Mouse (Mus musculus) kidney, postnatal 25 days (tissue): ENCODE results near the gene Pbld1.

Experiments used
- DNase-seq, 2 experiments: peaks; one replicate each; pipeline ENCODE4 v3.0.0; 2021; ENCODE audit warnings: mixed read lengths in 2 of 2

The Pbld1 gene

DNA sequence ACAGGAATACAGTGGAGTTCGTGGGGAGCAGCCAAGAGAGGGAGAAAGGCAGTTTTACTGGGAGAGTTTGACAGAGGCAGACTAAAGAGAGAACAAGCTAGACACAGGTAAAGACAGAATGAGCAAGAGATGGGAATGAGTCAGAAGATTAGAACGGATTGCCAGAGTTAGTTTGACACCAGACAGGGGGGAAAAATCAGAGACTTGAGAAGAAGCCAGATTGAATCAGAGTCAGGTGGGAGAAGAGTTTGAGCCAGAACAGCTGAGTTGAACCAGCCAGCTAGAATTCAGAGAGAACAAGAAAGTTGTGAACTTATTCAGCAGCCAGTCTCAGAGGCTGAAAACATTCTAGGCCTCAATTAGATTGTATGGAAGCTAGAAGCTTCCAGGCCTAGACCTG is at the start of gene Pbld1:
TSS of gene Pbld1 (plus strand) at position 301 of the 400 bp plus-strand sequence.
- no peak for DNase-seq

DNA sequence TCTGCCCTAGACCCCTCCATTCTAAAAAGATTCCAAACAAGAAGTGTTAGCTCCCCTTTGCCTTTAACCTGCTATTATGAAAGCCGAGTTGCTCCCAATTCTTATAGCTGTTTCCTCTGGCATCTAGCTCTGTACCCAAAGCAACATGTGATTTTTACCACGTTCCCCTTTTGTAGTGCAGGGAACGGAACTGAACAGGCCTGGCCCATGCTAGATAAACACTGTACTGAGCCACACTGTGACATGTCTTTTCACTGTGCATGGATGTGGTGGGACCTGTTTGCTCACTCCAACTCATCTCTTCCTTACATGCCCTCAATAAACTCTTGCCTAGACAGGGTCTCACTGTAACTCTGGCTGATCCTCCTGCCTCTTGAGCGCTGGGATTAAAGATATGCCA is 49.7 kb upstream of the Pbld1 start:
- no peak for DNase-seq

DNA sequence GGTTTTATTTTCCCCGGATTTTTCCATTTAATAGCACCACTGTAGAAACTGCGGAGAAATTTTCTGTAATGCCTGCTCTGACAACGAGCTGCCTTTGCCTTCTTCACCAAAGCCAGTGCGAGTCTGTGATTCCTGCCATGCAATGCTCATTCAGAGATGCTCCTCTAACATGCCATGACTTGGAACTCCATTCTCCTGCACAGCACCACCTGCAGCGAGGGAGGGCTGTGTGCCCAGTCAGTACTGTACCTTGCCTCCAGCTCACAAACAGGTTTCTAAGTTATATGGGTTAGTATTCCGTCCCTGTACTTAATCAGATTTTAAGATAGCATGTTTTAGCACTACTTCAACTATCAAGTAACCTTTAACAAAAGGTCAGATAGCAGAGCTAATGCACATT is 48.4 kb upstream of the Pbld1 start:
- no peak for DNase-seq

DNA sequence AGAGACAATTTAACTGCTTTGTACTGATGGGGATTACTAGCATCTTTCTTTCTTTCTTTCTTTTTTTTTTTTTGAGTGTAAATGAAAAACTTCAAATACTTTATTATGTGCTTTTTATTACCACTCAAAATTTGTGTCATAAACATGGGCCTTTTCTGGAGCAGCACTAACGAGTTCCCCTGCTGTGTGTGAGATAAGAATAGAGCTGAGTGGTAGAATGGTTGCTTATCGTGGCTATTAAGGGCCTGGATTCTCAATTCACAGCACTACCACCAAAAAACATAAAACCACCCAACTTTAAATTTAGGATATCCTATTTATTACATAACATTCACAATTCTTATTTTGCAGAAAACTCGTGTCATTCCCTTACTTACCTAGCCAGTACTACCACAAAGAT is 46.5 kb upstream of the Pbld1 start:
- no peak for DNase-seq

DNA sequence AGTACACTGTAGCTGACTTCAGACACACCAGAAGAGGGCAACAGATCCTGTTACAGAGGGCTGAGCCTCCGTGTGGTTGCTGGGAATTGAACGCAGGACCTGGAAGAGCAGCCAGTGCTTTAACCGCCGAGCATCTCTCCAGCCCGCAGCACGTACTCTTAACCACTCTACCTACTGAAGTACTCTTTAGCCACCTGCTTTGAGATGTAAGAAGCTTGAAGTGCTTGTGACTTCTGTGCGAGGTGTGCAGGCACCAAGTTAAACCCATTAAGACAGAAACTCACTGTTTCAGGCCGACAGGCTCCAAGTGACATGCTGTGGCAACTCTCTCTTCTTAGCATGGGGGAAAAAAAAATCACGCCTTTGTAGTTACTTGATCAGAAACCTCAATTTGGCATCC is 45.8 kb upstream of the Pbld1 start:
- no peak for DNase-seq

DNA sequence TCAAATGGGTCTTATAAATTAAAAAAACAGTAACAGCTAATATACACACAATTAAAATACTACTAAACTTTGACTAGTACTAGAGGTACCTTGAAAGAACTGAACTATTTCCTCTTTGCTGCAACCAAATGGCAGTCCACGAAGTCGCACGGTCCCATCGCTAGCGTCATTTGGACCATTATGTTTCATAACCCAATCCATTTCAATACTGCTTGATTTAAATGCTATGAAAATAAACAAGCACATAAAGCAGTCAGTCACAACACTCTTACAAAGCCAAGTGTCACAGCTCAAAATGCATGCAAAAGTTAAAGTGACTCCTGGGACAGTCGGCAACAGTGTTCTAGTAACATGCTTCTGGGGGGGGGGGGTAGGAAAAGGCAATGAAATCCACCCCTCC is 40.7 kb upstream of the Pbld1 start:
- DNase-seq, result no peak

DNA sequence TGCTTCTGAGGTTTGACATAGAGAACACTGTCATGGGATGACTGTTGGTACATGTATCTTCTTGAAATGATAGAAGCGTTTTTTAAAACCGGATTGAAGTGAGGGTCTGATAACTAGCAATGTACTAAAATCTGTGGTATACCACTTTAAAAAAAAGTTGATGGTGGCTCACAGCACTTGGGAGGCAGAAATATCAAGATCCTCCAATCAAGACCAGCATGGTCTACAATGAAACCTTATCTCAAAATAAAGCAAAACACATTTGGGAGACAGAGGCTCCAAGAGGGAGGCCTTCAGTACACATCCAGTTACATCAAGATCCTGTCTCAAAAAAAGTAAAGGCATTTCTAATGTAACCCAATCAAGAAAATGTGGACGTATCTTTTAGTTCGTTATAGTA is 38.3 kb upstream of the Pbld1 start:
- no peak for DNase-seq

DNA sequence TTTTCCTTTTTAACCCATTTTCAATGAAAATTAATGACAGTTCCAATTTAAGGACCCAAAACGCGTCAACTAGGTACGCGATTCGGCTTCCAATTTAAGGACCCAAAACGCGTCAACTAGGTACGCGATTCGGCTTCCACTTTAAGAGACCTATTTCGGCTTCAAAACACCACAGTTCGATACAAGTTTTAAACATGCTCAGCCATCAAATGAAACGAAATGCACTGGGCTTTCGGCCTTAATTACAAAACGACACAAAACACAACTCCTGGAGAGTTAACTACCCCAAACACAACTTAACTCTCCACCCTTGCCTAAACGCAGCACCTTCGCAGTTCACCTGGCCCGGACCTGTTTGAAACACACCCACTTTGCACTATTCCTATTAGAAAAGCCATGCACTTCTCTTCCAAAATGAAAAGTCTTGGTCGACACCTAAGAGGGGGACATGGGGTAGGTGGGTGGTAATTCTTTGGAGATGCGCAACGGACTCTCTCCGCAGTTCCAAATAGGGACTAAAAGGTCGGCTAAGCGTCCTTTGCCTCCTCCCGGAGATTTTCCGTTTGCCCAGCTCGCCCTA is 37.3 kb upstream of the Pbld1 start:
- no peak for DNase-seq

DNA sequence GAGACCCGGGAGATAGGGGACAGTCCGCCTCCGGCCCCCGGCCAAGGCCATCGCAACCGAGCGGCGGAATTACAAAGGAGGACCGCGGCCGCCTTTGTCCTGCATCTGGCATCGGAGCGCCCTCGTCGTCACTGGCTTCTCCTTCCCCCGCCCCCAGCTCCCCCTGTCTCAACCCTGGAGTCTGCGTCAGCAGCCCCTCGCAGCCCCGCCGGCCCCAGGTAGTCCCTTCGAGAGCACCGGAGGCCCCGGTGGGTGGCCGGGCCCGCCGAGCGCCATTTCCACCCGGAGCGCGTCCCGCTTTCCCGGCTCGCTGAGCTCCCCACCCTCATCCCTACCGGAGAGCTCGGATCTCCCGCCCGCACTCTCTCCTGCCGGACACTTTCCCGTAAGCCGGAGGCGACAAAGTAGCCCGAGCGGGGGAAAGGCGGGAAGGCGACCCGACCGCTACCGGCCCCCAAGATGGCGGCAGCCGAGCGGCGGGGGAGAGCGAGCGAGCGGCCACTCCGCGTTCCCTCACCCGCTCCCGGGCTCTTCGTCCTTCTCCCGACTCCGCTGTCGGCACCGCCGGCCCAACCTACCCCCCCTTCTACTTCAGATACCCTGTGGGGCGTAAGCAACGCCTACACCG is 36.7 kb upstream of the Pbld1 start:
- peak; percentile 70 to 83 for DNase-seq

DNA sequence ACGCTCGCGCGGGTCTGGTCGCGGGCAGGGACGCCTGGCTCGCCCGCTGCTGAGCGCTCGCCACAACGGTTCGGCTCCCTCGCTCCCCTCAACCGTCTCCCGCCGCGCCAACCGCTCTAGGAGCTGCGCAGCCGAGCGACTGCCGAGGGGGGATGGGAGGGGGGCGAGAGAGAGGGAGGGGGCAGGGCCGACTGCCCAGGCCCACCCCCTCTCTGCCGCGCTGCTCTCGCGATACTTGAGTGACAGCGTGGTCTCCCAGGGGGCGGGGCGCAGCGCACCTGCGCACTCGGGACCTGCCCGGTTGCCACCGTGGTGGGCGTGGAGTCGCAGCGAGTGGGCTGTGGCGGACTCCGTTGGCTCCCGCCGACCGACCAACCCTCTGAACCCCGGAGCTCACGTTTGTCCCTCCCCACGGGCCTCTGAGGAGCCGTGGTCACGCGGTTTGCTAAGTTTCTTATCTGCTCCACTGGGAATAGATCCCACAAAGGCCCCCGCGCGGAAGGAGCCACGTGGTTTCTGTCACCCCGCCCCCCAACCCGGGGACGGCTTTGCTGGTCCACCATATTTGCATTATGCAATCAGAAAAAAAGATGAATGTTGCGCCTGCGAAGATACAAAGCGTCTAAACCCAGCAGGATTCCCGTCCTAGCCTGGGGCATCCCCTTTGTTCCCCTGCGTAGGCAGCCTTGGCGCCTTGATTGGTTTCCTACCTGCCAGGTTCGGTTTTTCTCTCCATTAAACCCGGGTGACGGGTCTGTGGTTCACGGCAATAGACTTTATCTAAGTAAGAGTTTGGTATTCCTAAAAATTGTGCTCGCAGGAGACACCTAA is 36.0 kb upstream of the Pbld1 start, which contains the start of the genes Hnrnph3 and Pbld2:
TSS of gene Hnrnph3 (minus strand) at position 469 of the 831 bp plus-strand sequence.
TSS of gene Pbld2 (plus strand) at position 567 of the 831 bp plus-strand sequence.
- DNase-seq, result peak; percentile 98 to 99

DNA sequence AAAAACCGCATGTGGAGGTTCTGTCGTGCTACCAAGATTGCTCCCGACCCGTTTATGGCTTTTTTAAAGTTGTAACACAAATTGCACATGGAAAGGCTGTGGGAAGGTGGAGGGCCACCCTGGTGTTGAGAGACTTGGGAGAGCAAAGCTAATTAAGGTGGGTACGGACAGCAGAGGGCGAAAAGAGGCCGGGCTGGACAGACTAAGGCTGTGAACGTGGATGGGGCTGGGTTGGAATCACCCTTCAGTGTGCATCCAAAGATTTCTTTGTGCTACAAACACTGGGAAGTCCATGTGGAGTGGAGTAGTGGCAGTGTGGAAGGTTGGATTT is 35.4 kb upstream of the Pbld1 start:
- peak; percentile 81 to 87 for DNase-seq

DNA sequence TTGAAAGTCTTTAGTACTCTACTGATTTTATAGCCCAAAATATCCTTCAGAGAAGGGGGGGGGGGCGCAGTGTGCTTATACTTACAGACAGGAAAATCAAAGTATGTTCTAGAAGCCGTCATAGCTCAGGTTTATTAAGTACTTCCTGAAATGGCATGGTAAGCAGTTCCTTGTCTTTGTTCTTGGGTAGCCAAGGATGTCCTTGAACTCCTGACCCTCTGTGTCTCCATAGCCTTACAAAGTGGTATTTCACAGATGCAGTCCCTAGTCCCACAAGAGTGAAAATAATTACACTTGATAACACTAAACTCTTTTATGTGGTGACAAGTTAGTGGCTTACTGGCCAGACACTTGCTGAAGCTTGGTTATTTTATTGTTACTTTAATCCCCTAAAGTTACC is 34.9 kb upstream of the Pbld1 start:
- DNase-seq, result no peak

DNA sequence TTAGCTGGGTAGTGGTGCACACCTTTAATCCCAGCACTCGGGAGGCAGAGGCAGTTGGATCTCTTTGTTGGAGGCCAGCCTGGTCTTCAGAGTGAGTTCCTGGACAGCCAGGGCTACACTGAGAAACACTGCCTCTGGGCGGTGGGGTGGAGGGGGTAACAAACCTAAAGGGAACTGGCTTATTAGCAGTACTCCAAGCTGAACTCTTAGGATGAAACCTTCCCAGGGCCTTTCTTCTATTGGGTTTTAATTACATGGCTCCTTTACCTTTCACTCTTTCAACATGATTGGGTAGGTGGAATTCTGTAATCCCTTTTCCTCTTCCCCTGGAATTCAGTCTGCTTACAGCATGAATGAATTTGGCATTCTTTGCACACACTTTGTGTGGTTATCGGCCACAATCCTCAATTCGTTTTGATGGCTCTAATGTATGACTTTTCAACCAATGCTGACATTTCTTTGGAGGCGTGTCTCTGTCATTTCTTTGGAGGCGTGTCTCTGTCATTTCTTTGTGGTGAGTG is 34.4 kb upstream of the Pbld1 start:
- no peak for DNase-seq

DNA sequence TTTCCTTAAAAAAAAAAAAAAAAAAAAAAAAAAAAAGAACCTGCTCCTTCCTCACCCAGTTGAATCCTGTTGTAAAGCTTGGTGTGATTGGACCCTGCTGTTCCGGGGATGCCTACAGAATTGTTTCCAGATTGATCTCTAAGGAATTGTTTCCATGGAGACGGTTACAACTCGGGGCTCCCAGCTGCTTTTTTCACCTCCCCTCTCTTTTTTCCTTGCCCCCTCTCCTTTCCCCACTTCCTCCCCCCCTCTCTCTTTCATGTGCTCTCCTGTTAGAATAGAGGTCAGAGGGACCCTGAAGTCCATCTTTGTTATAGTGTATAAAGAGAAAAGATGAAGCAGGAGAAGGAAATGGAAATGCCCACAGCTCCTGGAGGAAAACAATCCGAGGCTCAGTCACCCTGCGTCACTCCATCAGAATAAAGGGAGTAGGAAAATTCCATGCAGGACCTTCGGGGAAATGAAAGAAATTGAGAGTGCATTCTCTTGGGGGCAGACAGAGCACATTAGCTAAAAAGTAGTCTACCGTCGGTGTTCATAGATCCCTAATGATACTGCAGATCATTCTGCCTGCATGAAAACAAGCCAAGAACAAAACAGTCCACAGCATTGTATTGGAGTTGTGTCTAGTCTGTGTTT is 33.7 kb upstream of the Pbld1 start:
- DNase-seq, result no peak

DNA sequence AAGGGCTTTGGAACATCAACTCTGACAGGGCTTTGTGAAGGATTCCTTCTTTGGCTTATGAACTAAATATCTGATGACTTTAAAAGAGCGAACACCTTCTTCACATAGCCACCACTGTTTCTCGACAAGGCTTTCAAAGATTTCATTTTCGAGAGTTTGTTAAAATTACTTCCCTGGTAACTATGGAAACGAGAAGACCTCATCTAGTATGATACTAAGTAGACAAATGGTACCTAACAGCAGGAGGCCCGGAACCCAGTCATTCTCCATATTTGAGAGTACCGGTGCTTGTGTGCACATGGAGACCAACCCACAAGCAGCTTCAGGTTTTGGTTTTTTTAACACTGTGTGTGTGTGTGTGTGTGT is 33.2 kb upstream of the Pbld1 start:
- DNase-seq, result no peak

DNA sequence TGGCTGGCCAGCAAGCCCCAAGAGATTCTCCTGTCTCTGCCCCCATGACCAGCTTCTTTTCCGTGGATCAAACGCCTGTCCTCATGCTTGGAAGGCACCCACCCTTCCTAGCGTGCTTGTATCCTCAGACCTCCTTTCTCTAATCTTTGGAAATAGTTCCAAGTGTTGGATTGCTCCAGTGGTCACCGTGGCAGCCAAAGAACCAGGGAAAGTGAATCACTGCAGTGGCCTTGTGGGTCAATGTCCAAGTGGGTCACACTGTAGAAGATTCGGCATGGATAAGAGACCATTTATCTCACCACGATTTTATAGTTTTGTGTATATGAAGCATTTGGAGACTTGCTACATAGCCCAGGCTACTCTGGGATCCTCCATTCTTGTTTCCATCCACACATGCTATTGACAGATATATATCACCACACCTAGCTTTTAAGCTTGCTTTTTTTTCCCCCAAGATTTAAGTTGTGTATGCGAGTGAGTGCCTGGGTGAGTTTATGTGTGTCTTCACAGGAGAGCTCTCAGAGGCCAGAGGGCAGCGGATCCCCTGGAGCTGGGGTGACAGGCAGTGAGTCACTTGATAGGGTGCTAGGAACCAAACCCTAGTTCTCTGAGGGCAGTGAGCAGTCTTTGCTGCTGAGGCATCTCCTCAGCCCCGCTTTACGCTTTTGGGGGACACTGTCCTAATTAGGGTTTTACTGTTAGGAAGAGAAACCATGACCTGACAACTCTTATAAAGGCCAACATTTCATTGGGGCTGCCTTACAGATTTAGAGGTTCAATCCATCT is 32.4 kb upstream of the Pbld1 start:
- no peak for DNase-seq

DNA sequence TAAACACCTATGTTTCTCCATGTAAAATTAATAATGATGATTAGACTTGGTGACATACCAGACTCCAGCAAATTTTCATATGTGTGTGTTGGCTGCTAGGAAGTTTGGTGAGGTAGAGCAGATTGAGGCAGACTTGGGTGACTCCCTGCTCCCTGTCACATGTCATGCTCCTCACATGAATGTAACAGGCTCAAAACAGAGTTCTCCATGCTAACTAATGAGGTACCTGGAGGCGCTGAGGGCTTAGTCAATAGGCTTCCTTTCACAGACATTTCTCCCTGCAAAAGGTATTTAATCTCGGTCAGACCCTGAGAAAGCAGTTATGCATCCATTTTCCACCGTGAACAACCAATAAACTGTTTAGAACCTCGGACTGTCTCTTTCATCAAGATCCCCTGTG is 31.6 kb upstream of the Pbld1 start:
- no peak for DNase-seq

DNA sequence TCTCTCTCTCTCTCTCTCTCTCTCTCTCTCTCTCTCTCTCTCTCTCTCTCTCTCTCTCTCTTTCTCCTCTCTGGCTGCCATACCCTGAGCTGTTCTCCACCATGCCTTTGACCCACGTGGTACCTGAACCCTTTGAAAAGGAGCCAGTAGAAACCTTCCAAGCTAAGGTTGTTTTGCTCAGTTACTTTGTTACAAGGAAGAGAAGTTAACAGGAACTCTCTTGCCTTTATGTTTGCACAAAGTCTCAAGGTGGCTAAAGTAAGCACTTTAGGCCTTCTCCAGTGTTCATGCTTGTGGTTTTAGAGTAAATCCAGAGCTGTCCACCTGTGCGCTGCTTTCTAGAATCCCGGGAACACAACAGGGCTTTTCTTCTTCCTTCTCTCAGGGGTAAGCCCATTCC is 27.7 kb upstream of the Pbld1 start:
- DNase-seq, result no peak

DNA sequence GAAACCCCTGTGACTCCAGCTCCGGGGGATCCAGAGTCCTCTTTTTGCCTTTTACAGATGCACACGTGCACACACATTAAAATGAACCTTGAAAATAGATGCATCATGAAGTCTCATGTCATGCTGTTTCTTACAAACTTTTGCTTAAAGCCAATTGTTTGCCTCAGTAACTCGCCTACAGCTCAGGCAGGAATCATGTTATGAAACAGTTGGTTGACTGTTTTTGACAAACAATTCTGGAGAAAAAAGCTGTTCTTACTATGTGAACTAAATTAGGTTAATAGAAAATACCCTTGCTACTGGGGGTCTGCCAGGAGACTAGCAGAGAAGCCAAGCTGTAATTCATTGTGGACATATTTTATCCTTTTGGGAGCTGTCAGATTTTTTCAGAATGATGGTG is 27.0 kb upstream of the Pbld1 start:
- DNase-seq, result no peak

DNA sequence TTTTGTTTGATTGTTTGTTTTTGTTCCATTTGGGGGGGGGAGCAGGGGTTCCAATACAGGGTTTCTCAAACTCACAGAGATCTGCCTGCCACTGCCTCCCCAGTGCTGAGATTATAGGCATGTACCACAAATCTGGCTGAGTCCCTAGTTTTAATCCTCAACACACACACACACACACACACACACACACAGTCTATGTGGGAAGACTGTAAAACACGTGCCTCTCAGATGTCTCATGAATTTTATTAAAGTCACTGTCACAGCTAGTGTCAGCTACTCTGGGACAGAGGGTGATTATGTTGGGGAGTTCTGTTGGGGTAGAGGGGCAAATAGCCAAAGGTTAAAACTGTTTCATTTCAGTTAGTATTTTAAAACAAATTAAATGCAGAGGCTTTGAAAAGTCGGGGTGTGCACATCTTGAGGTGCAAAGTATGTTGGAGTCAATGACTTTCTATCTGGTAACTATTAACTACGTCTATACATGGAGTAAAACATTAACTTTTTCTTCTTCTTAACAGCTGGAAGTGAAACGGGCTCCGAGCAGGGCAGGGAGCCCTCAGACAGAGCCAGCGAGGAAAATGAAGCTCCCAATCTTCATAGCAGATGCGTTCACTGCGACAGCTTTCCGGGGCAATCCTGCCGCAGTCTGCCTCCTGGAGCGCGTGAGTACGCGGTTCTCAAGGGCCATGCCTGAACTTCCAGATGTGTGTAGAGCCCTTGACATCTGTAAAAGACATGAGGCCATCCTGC is 21.2 kb upstream of the Pbld1 start:
- peak; percentile 35 to 60 for DNase-seq

DNA sequence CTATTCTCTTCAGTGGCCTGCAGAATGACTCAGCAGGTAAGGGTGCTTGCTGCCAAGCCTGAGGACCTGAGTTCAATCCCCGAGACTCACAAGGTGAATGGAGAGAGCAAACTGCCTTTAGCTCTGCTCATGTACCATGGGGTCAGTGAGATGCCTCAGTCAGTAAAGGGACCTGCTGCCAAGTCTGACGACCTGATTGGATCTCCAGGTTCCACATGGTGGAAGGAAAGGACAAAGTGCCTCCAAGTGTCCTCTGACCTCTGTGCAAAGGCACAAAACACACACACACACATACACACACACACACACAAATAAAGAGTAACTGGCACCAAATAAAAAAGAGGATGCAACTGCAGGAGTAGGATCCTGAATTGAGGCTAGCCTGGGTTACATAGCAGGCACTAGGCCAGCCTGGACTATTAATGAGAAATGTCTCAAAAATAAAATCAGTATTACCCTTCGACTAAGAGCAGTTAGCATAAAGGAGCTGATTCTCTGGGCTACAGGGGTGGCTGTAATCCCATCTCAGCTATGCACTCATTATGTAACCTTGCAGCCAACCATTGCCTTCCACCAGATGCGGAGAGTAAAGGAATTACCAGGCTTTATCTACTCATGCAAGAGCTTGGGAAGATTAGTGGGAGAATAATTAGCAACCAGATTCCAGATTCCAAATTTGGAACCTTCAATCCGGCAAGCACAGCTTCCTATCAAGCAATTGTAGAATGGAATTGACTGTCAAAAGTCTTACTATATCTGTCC is 19.9 kb upstream of the Pbld1 start:
- peak; percentile 25 to 63 for DNase-seq
